Mouse (Mus musculus) yolk sac, embryonic 10.5 days (tissue): Measurements from ENCODE around the gene Gm45234.
"Not testable (repeated sequence)": the region's sequence is repeated elsewhere in the genome, so short reads cannot be mapped to it uniquely, and the experiment has no call there.

ENCODE experiments used
- DNase-seq: peaks from one replicate; pipeline ENCODE4 v3.0.0-alpha.2; 2017; ENCODE audit warnings: low spot score

Gm45234 gene

DNA sequence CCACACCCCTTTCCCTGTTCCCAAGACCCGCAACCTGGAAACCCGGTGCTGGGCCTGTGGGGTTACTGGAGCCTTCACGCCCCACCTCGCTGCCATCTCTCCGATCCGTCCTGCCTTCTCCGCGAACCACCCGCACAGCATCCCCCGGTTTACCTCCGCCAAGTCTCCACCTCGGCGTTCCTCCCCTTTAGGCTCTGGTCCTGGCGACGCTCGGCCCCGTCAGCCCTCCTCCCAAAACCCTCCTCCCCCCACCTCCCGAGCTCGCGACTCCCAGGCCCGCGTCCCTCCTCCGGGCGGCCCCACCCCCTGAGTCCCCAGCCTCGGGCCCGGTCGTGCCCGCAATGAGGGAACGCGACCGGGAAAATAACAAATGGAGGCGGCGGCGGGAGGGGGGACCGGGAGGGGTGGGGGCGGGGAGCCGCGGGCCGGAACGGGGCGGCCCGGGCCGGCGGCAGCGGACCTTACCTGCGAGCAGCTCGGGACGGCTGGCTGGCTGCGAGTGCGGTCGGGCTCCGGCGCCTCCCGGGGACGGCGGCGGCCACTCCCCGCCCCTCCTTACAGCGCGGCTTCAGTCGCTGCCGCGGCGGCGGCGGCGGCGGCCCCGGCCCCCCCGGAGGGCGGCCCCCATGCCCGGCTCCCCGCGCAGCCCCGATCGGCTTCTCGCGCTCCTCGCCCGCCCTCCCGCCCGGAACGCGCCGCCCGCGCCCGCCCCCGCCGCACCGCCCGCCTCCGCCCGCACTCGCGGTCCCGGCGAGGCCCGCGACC lies at the start of gene Gm45234, which contains the start of gene Atn1:
Gm45234 (minus strand) TSS at position 191 of the 765 bp plus-strand sequence.
Atn1 (minus strand) TSS at position 694 of the 765 bp plus-strand sequence.
- peak; percentile 77 for DNase-seq

DNA sequence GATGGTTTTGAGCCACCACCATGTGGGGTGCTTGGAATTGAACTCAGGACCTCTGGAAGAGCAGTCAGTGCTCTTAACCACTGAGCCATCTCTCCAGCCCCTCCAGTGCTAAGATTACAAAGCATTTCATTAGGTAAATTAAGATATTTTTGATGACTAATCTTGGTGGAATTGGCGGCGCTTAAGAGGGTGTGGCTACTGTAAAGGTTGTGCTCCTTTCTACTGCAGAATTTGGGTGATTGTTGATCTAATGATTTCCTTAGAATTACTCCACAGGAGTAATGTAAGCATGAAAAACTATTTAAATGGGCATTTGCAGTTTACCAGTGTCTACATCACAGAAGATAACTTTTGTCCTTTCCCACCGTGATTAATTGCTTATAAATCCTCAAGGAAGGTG lies 48.5 kb upstream of the Gm45234 start:
- DNase-seq, result no peak

DNA sequence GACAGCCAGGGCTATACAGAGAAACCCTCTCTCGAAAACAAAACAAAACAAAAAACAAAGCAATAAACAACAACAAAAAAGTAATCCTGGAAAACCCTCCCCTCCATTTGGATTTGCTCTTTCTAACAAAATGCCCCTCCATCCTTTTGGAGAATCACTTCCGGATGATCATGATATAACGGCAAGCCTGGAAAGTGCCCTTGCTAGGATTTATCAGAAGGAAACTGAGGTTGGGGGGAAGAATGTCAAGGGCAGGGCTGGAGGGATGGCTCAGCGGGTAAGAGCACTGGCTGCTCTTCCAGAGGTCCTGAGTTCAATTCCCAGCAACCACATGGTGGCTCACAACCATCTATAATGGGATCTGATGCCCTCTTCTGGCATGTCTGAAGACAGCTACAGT lies 47.9 kb upstream of the Gm45234 start:
- not testable (repeated sequence) for DNase-seq

DNA sequence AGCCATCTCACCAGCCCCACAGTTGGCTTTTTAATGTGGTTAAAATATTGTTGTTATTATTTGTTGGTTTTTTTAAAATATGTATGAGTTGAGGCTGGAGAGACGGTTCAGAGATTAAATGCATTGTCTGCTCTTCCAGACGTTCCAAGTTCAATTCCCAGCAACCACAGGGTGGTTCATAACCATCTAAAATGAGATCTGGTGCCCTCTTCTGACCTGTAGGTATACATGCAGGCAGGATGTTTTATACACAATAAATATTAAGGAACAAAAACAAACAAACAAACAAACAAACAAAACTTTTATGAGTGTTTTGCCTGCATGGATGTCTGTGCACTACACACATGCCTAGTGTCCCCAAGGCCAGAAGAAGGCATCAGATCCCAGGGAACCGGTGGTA lies 47.2 kb upstream of the Gm45234 start:
- no peak for DNase-seq

DNA sequence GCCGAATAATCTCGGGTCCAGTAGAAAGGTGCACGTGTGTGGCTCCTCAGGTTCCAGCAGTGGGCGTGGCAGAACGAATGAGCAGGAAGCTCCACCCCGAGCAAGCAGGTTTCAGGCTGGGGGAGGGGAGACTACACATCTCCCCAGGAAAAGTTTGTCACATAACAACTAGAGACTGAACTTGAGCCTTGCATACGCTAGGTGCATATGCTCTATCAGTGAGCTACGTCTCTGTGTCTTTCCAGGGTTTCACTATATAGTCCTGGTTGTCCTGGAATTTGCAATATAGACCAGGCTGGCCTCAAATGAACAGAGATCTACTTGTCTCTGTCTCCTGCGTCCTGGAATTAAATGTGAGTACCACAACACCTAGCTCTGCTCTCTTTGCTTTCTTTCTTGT lies 46.6 kb upstream of the Gm45234 start:
- peak; percentile 57 for DNase-seq

DNA sequence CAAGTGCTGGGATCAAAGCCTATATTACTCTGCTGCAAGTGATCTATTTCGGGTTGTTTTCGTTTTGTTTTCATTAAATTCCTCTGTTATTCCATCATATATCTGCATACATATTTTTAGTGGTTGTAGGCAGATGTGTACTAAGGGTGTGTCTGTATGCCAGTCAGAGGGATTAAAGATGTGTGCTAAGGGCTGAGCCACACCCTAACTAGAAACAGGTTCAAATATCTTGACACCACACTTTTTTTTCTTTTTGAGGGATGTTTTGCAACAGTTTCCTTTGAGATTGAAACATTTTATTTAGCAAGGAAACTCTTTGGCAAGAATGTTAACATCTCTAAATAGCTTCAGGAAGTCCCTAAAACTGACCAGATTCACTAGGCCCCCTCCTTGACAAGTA lies 40.4 kb upstream of the Gm45234 start:
- DNase-seq, result no peak

DNA sequence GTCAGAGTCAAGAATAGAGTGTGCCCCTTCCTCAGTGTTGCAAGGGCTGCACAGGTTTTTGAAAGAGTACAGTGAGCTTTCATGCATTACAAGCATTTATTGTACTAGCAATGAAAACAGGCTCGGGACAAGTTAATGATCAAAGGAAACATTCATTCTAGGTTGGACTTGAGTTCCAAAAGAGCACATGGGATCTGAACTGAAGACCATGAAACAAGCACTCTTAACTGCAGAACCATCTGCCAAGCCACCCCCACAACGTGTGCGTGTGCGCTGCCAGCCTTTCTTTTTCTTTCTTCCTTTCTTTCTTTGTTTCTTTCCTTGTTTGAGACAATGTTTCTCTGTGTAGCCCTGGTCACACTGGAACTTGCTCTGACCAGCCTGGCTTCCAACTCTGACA lies 40.0 kb upstream of the Gm45234 start:
- no peak for DNase-seq

DNA sequence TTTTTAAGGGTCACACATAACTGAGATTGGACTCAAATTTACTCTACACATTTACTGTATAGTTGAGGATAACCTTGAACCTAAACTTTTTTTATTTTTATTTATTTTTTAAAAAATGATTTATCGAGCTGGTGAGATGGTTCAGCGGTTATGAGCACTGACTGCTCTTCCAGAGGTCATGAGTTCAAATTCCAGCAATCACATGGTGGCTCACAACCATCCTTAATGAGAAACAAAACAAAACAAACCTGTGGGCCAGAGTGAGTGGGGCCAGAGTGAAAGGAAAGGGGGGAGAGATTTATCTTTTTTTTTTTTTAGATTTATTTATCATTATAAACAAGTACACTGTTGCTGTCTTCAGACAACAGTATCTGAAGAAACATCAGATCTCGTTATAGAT lies 36.1 kb upstream of the Gm45234 start:
- no peak for DNase-seq

DNA sequence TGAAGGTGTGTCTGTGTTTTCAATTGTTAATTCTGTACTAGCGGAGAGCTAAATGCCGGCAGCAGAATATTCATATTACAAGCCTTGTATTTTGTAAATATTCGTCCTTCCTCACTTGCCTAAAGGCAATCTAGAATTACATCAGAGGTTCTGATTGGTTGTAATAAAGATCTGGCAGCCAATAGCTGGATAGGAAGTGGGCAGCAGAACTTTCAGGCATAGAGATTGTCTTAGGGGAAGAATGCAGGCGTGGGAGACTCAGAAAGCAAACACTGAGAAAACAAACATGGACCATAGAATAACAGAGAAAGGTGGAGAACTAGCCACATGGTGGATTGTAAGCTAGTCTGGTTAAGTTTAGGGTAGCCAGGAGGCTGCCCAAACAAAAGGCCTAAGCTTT lies 34.3 kb upstream of the Gm45234 start:
- no peak for DNase-seq

DNA sequence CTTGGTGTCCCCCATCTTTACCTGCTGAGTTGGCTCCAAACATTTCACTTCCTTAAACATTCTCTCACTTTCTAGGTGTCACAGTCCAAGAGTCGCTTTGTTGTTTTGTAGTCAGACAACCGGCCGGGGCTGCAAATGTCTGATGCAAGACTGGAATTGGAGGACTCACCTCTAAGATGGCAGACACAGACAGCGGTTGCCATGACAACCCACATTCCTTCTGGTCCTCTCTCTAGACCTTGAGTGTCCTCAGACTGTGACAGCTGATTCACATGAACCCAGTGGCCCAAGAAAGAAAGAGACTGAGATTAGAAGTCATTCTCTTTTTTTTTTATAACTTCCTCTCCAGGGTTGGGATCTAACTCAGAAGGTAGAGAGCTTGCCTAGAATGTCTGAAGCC lies 33.7 kb upstream of the Gm45234 start:
- peak; percentile 53 for DNase-seq

DNA sequence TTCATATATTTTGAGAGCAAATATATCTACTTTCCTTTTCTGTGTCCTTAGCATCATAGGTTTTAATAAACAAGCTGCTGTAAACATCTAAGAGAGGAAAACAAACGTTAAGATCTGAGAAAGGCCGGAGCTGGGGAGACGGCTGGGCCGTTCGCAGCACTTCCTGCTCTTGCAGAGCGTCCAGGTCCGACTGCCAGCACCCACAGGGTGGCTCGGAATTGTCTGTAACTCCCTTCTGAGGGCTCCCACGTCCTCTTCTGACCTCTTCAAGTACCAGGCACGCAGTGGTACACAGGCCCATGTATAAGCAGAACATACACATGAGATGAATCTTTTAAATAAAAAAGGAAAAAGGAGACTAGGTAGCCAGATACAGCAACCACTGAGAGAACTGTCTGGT lies 31.9 kb upstream of the Gm45234 start:
- DNase-seq, result no peak

DNA sequence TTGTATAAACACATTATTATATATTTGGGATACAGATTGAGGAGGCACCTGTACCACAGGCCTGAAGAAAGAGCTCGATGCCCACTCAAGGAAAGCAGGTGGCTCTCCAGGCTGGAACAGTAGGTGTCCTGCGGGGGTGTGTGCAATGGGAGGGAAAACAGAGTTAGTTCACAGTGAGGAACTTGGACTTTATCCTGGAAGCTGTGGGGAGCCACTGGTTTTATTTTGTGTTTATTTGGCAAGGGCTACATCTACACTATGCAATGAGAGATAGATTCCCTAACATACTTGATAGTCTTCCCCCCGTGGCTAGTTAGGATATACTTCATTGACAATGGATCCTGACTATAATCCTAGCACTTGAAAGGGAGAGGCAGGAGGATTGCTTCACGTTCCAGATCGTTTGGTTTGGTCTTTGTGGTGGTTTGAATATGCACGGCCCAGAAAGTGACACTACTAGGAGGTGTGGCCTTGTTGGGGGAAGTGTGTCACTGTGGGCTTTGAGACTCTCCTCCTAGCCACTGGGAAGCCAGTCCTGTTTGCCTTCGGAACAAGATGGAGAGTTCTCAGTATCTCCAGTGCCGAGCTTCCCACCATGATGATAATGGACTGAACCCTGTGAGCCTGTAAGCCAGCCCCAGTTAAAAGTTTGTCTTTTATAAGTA lies 31.1 kb upstream of the Gm45234 start:
- no peak for DNase-seq

DNA sequence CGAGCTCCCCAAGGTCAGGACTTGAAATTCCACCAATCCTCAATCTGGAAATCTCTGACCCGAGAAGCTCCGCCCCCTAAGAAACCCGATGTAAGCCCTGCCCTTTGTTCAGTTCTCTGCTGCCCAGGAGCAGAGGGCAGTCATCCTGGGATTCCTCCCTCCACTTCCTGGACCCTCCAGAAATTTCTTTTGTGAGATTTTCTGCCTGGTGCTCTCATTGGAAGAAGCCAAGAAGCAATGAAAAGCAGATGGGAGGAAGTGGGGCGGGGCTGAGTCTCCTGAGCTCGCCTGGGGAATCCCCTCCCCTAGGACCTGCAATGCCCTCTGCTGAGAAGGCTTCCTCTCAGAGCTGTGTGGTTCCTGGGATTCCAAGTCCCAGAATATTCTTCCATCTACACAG lies 26.6 kb upstream of the Gm45234 start:
- DNase-seq, result peak; percentile 36

DNA sequence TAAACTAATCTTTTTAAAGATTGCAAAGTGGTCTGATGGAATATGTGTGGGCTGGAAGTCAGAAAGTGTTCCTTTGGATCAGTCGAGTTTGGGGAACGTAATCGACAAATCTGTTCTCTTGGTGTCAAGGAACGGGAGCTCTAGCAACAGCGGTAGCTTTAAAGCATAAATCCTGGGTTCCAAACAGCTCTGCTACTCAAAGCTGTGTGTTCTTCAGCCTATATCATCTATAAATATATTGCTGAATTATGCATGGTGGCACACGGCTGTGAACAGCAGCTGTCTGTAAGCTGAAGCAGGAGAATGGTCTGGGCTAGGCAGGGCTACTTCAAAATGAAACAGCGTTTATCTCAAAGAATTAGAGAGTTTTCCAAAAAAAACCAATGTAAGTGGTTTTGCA lies 25.1 kb upstream of the Gm45234 start:
- DNase-seq, result no peak

DNA sequence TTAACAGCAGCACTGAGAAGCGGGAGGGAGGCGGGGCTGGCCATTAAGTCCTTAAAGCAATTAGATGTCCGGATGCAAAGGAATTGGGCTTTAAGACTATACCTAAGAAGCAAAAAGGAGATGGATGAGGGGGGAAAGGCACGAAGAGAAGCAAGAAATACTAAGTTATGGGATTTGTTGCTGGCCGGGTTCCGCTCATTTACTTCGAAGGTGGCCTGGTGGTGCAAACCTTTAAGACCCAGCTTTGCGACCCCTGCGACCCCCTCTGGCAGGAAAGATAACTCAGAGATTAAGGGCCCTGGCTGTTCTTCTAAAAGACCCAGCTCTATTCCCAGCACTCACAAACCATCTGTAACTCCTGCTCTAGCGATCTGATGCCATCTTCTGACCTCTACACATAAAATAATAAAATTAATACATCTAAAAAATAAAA lies 24.2 kb upstream of the Gm45234 start:
- DNase-seq, result no peak

DNA sequence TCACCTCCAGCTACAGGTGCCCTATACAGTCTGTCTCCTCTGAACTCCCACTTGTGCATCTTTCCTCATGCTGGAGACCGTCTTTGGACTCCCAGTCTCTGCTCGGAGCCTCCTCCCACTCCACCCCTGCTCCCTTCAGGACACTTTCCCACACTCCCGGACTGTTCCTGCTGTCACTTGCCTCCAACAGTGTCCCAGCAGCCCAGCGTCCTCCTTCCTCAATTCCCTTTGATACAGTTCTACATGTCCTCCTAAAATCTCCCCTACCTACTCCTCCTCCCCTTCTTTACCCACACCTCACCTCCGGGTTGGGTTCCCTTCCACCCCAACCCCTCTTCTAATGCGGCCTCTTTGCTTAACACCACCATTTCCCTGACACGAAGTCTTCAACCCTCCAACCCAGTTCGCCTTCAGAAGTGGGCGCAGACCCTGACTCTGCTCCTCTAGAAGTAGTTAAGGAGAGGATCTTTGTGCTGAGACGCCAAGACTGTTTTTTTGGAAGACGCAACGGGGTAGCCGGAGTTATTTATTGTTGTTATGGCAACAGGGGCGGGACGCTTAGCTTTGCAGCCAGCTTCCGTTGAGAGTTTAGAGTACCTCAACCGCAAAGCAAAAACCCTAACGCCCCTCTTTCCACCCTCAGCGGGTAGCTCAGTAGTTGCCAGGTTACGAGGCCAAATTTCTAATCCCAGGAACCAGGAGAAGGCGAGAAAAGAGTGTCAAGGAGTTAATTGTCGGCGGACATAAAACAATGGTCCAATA lies 23.6 kb upstream of the Gm45234 start, which contains the start of gene Lrrc23:
Lrrc23 (minus strand) TSS at position 506 of the 762 bp plus-strand sequence.
- DNase-seq, result no peak

DNA sequence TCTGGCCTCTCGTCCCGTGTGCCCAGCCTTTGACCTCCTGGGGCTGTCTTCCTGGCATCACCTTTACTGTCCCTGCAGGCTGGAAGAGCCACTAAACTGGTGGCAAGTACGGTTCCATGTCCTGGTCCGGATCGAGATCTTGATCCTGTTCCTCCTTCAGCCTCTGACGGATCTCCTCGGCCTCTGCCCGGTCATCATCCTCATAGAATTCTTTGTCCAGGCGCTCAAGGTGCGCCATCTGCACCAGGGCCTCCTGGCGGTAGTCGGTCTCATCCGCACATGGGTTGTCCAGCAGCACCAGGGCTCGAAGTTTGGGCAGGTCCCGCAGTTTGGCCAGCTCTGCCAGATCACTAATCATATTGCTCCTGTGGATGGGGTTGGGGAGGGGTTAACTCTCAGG lies 14.7 kb upstream of the Gm45234 start:
- no peak for DNase-seq

DNA sequence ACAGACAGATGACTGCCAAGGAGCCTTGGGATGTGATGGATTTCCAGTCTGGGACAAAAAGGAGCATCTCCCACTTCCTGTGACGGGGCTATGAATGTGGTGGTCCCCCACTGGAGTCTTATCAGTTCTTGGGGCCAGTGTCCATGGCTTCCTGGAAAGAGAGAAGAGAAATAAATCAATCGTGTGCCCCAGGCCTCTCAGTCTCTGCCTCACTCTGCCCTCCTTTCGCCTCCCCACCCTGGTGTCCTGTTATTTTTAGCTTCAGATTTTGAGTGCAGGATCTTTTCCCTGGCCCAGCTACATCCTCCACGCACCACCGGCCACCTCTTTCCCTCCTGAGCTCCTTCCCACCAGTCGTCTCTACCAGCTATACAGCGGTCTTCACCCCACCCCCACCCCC lies 14.2 kb upstream of the Gm45234 start:
- no peak for DNase-seq

DNA sequence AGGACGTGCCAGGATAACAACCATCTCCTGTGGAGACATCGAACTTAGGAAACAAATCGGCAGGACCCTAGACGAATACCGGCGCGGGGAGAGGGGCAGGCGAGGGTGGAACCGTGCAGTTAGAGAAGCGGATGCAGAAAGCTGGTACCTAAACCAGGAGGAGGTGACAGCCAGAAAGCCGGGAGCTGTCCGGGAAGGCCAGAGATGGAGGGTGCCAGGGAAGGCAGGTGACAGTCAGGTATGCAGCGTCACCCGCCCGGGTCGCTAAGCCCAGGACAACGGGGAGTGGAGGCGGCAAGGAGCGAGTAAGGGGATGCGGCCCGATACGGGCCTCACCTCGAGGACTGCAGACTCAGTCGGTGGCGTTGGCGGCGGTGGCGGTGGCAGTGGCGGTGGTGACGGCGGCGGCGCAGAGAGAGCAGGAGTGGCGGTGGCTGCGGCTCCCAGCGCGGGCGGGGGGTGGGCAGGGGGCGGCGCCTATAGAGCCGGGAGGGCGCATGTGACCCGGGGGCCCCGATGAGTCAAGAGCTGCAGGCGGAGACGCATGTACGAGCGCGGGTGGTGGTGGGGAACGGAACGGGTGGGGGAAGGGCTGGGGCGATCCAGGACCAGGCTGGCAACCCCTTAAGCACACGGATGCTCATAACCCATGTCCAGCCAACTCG lies 13.4 kb upstream of the Gm45234 start, which contains the start of gene Eno2:
Eno2 (minus strand) TSS at position 573 of the 665 bp plus-strand sequence.
- peak; percentile 58 for DNase-seq

DNA sequence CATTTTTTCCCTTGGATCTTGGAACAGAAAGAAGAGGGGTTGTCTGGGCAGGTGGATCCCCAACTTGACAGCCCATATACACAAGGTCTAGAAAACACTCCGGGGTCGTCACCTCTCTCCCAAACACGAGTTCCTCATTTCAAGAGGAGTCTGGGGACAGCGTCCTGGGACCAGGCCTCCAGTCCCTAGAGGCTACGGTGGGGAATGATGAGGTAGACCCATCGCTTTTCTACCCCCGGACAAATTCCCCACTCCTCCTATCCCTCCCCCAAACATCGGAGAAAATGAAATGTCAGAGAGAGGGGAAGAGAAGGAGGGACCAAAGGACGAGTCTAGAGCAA lies 12.9 kb upstream of the Gm45234 start:
- DNase-seq, result no peak

DNA sequence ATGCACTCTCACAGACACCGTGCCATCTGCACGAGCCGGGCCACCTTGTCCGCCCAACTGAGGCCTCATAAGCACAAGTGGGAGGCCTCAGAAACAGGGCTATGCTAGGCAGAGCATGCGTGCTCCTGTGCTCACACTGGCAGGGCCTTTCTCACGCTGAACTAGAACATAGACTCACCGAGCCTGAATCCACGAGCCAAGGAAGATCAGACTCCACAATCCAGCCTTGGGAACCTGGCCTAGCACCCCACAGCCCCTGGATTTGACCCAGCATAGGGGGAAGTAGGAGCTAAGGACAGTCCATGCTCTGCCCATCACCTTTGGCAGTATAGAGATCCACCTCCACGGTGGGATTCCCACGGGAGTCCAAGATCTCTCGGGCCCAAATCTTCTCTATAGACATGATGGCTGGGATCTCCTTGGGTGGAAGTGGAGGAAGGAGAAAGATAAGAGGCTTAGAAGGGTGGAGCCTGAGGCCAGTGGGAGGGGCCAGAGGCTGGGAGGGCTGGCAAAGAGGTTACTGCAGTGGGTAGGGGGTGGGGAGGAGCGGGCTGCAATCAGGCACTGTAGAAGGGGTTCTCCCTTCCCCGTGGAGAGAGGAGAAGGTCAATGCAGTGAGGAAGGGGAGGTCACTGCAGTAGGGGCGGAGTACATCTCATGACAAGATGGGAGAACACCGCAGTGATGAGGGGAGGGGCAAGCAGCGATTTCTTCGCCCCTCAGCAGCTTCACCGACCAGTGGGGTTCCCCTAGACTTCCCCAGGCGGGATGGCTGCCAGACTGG lies 12.3 kb upstream of the Gm45234 start:
- DNase-seq, result no peak
